Mouse (Mus musculus): ENCODE results near the gene Zfp503.

Zfp503 gene

DNA sequence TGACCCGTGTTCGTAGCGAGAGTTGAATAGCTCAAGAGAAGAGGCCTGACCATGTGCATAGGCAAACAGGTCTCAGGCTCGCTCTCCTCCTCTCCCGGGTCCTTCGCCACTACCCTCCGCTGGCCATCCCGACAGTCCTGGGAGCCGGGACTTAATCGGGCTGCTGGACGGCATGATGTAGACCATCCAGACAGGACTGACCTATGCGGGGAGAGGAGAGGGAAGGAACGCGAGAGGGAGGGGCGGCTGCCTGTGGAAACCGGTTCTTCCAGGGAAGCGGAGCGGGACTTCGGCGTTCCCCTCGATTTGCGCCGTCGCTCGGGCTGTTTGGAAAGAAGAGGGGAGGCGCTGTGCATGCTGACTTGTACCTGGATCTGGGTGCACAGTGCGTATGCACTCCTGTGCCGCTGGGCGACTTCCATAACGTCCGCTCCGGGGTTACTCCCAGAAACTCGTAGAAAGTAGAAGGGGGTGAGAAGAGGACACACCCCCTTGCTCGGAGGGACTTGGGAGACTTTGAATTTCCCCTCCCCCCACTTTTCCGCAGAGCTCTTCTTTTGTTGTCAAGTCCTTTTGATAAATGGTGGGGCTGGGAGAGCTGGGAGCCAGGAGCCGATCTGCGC, at the start of gene Zfp503:
TSS of gene Zfp503 (minus strand) at position 311 of the 623 bp plus-strand sequence.
- DNase-seq: peak; percentile 66

DNA sequence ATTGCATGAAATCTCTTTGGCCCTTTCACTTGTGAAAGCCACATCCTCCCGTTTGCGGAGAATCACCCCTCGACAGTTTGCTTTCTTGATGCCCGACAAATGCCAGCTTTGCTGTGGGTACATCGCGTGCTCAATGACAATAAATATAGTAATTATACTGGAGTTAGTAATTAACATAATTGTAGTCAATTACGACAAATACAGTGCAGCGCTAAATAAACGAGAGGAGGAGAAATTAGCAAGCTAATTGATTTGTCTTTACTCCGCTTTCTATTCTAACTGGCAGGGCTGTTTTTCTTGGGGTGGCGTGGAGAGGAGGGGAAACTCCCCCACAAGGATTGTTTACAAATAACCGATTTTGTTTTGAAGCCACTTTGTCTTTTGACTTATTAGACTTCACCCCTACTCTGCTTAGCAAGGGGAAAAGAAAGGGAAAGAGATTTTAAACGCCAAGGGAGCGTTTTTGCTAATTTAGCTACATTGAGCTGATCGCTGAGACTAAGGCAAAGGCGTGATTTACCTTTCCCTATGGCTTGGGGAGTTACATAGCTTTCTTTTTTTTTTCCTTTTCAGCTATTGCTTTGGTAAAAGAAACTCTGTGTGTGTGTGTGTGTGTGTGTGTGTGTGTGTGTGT, 48.2 kb upstream of the Zfp503 start:
- peak; percentile 17 for DNase-seq

DNA sequence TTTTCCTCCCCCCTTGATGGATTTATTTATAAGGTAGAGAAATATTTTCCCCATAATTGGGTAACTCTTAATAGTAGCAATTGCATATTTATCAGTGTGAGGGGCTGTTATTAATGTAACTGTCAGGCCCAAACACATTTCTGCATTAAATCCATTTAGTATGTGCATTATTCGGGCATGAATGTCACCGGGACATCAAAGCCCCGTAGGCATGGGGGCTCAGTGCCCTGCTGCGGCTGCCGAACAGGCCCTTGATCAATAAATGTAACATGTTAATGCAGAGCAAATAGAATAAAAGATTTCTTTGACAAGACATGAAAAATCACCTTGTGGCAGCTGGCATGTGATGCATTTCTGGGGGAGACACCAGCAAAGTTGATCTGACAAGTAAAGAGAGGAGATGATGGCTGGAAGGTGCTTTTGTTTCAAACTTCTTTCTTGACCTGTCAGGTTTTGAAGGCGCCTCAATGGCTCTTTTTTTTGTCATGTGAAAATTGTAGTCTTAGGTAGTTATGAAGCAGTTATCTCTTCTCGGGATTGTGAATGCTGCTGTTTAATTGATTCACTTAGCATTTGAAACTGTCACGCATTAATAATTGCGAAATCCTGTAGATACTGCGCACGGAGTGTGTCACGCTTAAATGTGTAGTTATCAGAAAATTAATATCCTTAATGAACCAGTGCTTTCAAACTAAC, 47.5 kb upstream of the Zfp503 start:
- peak; percentile 16 for DNase-seq

DNA sequence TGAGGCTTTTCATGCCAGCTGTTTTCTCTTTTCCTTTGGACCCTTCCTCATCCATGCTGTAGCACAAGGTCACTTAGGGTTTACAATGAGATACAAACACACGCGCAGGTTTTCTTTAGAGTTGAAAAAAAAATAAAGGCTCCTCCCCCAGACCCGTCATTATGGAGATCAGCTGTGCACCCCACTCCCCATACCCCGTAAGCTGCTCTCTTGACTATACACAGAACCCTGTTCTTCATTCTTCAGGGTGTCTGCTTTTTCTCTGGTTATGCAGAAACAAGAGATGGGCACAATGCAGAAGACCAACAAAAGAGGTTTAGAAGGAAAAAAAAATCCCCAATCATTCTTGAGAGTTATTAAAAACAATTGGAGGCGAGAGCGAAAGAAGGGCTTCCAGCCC, 46.9 kb upstream of the Zfp503 start:
- DNase-seq: no peak

DNA sequence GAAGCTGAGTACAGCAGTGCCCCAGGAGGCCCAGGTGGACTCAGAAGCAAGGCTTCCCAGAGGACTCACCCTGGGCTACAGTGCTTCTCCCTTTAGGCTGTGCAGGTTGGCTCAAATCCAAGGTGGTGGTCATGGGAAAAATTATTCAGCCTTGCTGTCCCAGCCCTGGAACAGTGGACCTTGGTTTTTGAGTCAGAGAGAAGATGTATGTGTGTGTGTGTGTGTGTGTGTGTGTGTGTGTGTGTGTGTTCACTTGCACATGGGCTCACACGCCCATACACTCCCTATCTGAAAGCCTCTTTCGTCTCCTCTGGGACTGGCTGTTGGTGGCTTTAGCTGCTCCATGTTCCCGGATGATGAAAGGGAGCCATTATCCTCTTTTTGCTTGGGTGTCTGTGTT, 46.5 kb upstream of the Zfp503 start:
- peak; percentile 50 for DNase-seq

DNA sequence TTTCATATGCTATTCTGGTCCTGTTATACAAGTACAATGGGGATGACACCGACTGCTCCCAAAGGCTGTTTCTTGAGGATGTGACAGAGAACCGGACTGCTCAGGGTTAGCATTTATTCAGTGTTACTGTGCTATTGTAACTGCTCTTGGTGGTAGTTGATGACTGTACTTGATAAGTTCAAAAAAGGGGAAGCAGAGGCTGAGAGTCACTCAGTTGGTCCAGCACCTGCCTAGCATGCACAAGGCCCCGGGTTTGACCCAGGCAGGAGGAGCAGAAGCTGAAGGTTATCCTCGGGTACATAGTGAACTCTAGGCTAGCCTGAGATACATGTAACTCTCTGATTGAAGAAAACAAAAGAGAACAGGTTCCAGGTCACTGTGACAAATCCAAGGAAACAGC, 34.1 kb upstream of the Zfp503 start:
- DNase-seq: no peak

DNA sequence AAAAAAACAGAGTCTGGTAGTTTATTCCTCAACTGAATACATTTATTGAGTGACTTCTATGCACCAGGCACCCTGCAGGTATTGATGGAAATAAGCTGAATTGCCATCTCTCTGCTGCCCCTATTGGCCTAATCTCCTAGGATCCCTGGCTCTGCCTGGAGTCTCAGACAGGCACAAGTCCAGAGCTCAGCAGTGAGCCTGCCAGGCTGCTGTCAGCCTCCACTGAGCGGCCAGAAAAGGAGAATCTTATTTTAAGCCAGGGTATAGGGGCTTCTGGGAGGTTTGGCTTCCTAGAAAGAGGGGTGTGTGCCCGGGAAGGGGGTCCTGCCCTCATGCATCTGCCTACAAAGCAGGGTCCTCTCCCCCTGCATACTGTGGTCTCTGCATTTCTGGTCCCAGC, 31.5 kb upstream of the Zfp503 start:
- peak; percentile 58 for DNase-seq

DNA sequence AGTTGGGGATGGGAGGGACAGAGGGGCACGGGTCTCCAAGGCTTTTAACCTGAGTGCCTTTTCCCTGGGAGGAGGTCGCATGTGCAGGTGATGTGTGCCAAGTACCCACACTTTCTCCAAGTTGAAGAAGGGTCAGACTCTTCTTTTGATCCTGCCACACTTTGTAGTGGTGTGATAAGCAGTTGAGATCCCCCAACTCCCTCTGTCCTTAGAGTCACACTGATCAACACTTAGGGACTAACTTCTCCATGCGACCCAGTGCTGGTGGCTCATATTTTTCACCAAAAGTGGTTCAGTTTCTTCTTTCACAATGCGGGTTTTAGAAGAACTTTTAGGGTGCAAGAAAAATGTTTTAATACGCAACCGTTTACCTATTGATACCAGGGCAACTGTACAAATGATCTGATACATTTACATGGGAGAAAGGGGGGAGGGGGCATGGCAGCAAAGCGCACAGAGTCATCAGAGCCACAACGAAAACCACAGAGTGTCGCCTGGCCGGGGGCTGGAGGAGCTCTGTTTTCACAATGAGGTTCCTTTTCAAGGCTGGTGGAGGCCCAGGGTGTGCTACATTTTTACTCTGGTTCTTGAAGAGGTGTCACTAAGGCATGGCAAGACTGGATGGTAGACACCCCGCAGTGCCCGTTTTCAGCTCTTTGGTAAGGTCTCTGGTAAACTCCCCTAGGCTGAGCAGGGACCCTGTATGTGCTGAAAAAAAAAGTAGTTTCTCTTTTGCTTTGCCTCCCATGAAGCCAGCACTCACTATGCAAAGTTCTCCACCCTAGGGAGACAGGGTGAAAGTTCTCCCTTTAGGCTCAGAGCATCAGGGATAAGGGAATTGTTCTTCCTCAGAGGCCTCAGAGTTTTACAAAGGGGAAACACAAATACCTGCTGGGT, 30.8 kb upstream of the Zfp503 start:
- no peak for DNase-seq

DNA sequence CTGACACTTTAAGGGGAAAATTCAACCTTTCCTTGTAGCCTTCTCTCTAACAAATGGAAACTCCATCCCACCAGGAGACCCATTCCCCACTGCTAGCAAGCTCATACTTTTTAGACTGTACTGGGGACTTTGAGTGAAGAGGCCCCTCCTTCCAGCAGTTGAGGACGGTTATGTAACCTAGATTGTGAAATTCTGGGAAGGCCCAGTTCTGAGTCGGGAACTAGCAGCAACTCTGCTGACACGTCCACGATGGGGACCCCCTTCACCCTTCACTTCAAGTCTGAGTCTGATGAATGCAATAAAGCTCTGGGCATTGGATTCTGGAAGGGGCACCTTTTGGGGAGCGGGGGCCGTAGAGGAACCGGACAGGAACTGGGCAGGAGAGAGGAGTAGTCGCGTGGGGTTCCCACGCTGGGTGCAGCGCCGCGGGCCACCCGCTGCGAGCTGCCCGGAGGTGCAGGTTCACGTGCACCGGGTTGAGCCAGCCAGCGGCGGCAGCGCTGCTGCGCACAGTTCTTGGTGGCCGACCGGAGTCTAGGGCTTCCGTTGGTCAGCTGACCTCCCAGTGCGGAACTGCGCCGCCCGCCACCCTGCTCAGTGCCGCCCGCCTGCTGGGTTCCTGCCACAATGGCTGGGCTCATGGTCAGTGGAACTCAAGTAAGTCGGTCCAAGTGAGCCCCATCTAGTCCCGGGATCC, 30.0 kb upstream of the Zfp503 start, which contains the start of gene Lrmda:
TSS of gene Lrmda (plus strand) at position 461 of the 697 bp plus-strand sequence.
- DNase-seq: peak; percentile 69

DNA sequence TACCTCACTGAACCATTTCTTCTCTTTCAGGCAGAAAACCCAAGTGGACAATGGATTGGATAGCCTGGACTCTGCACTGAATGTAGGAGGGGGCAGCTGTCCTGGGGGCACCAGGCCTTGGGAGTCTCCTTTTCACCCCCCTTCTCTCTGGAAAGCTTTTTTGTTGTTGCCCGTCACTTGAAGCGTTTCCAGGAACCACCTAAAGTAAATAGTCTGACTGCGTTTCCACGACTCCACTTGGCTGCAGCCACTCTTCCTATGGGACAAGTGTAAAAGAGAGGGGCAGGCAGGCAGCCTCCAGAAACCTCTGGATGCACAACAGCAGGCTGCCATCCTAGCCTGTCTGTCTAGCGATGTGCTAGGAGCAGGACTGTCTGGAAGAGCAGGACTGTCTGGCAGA, 27.6 kb upstream of the Zfp503 start:
- DNase-seq: no peak

DNA sequence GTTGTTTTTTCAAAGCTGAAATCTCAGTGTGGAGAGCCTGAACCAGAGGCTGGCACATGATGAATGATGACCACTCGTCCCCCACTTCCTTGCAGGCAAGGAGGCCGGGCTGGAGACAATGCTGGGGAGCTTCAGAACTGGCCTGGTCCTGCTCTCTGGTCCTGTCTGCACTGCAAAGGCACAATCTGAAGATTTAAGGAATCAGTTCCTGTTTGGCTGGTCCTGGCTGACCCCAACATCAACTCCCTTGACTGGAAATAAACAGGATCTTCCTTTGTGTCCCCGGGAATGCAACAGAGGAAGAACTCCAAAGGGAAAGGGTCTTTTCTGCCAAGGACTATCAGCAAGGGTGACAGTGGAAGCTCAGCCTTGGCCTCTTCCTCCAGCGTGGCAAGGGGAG, 25.4 kb upstream of the Zfp503 start:
- DNase-seq: no peak

DNA sequence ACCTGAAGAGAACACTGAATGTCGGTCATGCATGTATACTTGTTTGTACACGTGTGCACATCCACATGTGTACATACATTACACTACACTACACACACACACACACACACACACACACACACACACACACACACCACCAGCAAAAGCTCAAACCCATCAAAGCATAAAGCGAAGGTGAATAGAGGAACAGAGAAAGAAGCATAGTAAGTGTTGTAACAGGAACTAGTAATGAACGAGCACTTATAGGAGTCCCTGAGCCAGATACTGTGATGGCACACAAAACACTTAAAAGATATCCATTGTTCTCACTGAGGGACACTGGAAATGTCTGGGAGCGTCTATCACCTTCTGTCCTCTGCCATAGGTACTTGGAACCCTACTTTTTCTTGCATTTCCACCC, 24.9 kb upstream of the Zfp503 start:
- no peak for DNase-seq

DNA sequence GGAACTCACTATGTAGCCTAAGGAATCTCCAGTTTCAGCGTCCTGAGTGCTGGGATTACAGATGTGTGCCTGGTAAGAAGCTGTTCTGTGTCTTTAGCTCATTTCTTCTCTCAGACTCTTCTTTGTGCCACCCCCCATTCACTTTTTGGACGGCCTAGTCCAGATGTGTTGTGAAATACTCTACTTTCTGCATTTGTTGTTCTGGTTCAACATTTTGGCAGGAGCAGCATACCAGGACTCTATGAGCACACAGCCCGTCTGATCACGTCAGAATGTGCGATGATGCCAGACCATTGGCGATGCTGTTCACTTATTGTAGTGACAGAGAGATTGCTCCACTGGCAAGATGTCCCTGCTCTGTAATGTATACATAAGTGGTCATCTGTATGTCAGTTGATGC, 17.6 kb upstream of the Zfp503 start:
- DNase-seq: no peak

DNA sequence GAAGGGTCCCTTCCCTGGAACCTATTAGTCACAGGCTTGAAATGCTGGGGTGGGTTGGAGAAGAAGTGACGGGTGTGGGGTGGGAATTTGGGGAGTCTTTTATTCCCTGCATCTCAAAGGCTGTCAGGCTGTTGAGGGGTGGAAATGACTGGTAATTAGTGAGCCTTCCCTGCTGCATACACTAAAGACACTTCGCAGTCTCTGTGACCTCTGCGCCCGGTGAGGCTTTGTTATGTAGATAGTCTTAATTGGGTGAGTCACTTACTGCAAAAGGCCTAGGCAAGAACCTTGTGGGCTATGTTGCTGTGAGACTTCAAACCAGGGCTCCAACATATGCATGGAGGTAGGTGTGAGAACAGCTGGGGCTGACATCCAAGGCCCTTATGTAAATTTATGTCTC, 15.5 kb upstream of the Zfp503 start:
- peak; percentile 28 for DNase-seq

DNA sequence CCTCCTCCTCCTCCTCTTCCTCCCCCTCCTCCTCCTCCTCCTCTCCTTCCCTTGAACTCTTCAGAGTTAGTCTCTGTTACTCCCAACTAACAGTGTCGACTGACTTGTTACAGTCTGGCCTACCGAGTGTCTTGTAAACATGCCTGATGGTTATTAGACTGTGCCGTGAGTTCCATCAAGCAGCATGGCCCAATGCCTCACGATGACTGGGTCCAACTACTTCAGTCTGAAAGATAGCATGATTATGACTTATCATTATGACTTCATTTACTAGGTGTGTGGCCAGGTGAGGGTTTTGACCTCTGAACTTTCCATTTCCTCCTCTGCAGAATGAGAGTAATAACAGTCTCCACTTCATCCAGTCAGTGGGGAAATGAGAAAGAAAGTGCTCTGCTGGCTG, 14.2 kb upstream of the Zfp503 start:
- no peak for DNase-seq

DNA sequence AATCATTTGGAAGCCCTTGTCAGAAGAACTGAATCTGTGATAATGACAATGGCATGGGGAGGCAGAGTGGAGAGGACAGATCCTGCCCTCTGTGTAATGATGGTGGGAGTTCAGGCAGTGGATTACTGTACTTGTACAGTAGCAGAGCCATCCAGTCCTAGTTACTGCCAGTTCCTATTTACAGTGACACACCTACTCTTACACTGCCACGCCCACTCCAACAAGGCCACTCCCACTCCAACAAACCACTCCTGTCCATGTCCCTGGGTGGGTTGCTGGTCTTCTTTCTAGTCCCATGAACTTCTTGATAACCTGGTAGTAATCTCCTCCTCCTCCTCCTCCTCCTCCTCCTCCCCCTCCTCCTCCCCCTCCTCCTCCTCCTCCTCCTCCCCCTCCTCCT, 13.8 kb upstream of the Zfp503 start:
- DNase-seq: no peak

DNA sequence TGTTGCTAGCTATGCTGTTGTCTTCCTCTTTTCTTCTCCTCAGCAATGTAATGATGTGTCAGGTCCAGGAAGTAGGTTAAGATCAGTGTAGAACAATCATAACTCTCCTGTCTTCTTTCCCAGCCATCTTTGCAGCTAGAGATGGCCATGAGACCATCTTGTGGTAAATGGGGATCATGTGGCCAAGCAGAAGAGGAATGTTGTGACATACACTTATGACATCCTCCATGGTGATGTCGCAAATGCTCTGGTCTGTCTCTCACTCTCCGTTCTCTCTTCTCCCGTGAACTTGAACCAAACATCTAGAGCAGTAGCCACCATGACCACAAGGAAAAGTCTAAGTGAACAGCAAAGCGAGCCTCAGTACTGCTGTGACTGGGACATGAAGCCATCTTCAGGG, 10.2 kb upstream of the Zfp503 start:
- DNase-seq: no peak

DNA sequence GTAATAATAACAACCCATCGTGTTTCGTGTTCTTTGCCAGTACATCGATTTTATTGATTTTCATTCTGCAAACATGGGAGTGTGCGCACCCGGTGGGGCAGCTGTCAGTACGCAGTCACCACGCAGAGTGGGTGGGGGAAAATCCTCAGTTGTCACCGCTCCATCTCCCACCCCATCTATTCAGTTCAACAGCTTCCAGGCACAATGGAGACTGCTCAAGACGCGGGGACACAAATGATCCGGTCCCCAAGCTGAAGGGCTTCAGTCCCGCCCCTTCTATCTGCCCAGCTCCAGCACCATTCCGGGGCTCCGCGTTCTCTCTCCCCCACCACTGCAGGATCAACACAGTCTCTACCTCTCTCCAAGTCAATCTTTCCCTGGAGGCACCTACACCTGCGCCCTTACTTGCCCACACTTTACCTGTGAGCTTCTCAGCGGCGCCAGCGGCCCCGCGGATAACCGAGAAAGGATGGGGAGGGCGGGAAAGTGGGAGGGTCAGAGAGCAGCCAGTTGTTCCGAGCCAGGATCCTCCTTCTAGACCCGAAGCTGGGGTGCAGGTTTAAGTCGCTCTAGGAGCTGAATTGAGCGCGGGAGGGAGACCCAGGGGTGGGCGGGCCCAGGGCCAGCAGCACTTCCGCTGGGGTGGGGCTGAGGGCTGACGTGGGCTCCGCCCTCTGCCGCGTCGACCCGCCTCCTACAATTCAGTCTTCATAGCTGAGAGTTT, 5.8 kb upstream of the Zfp503 start:
- DNase-seq: peak; percentile 60

DNA sequence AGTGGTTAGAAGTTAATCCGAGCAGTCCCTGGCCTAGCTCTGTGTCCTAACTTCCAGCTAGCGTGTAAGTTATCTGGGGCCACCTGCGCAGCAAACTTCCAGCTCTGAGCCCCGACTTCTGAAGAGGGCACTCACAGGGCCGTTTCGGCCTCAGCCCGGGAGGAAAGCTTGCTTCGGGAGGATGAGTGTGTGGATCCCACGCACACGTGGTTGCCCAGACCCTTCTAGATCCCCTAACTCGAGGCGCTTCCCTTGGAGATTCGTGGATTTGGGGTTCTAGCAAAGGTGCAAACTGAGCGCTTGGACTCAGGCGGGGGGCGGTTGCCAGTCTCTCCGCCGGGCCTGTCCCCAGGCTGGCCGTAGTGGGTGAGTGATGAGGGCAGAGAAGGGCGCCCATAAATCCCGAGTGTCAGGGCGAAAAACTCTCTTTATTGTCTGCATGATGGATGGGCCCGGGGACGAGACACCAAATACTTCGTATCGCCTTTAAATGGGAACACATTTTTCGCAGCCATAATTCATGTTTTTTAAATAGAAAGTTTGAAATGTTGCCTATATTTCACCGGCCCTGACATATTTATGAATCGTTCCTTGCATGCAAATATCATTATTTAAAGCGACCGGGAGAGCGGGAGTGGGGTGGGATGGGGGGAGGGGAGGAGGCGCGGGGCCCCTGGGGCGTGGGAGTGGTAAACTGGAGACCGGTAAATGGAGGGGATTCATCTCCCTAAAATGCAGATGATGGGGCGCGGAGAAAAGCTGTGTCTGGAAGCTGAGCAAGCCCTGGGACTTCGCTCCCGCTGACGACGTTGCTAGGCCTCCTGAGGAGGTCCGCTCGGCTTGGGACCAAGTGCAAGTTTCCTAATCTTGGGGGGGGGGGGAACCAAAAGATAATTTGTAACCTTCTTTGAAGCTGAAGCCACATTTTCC, 4.9 kb upstream of the Zfp503 start:
- DNase-seq: peak; percentile 25

DNA sequence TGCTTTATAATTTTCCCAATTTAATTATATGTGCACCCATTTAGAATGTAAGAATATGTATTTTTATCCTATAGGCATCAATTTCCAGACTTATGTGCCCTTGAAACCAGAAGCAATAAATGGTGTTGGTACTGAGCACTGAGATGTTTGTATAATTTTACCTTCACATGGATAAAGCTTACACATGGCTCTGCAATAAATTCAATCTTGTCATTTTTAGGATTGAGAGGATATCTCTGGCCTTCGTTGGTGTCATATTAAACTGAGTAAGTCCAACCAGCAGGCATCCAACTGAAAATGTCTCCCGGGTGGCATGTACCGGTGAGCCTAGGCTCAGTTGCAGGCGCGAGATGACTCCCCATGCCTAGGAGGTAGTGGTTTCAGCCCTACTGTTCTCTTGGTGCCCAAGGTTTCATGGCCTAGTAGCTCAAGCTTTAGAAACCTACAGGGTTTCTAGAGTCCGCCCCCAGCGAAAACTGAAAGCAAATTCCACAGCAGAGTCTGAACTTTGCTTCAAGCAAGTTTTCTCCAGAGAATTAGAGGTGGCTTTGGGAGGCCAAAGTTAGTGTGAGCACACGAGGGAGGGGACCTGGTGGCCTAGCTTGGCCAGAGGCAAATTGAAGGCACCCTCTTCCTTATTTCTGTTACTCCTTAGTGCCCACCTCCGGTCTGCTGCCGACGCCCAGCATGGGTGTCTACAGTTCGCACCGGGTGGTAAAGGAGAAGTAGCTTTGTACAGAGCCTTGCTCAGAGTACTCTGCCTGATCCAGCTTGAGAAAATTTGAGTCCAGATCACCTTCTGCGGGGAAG, 4.1 kb upstream of the Zfp503 start:
- DNase-seq: peak; percentile 18

Data from retina, postnatal 1 day (tissue).